ENCODE assay signal across 7 mouse cellular contexts in the genomic region with DNA sequence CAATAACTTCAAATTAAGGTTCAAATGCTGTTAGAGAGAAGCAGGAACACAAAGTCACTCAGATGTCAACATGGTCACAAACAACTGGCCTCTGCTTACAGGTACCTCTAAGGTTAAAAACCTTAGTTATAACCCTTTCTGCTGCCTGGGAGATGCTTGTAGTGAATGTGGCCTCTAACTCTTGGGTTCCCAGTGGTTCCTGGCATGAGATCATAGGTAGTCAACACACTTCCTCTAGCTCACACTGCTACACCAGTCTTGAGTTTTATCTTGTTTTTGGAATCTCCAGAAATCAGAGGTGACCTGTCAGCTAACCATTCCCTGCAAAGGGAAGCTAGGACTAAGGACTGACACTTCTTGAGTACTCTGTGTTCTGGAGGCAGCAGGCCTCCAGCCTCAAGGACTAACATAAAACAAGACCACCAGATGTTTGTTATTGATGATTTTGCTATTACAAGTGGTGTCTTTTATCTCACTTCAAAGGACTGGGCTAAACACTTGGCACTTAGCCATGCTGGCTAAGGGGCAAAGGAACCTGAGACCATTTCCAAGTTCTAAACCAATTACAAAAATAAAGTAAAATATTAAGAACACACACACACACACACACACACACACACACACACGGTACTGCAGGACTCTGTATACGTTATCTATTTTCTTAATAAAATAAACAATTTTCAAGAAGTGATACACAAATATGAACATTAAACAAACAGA. TPM values are rescaled to one million over a fixed set of nuclear protein-coding genes. Genes with fewer than 3 reads are reported as not detected.
DNase-seq lines count a peak whose midpoint lies in the region; ATAC-seq and TF ChIP-seq lines count a peak whose summit lies in the region.

No protein-coding gene starts in this region.

- TF ChIP-seq CTCF in left cerebral cortex, adult 2 months (IDR thresholded peaks at IDR 0.05), result no peak

- no peak for DNase-seq in left cerebral cortex, adult 2 months (ENCODE audit: extremely low spot score in 1 of 2, low spot score in 2 of 2)
- no peak for DNase-seq in left cerebral cortex, postnatal 4 days
- peak; percentile 18 for DNase-seq in T-cell, adult 2 months (ENCODE audit: low spot score)
- no peak for DNase-seq in c-Kit-positive CD71-positive TER-119-positive erythroid progenitor cells, embryonic 14.5 days (ENCODE audit: low spot score)
- DNase-seq in layer of hippocampus, adult 8-10 months (ENCODE audit: low spot score in 2 of 2), result no peak

- no peaks in the 10 kb centered on the region for H3K9me3 ChIP-seq in forebrain, embryonic 13.5 days (replicated peaks)
- no peaks in the 10 kb centered on the region for H3K9me3 ChIP-seq in limb, embryonic 15.5 days

- H3K4me1 ChIP-seq in forebrain, embryonic 13.5 days, result peaks cover 18% of the 10 kb centered on the region
- H3K4me1 ChIP-seq in limb, embryonic 15.5 days, result peaks cover 4% of the 10 kb centered on the region

- no peaks in the 10 kb centered on the region for H3K36me3 ChIP-seq in forebrain, embryonic 13.5 days (ENCODE audit: poor library complexity, severe bottlenecking)
- no peaks in the 10 kb centered on the region for H3K36me3 ChIP-seq in limb, embryonic 15.5 days

- H3K27me3 ChIP-seq in forebrain, embryonic 13.5 days, result no peaks in the 10 kb centered on the region
- no peaks in the 10 kb centered on the region for H3K27me3 ChIP-seq in limb, embryonic 15.5 days

- H3K27ac ChIP-seq in left cerebral cortex, adult 2 months, result peak overlapping the region; percentile 34; the same call in 1 of the 2 replicates
- no peak overlapping the region for H3K27ac ChIP-seq in forebrain, embryonic 13.5 days
- no peak overlapping the region; the same call in 1 of the 2 replicates for H3K27ac ChIP-seq in limb, embryonic 15.5 days

- intact Hi-C loops in left cerebral cortex, adult 2 months (cut with DNase I), result loop anchor here (5.0 kb wide), 1 partner anchor 577 kb away; no protein-coding TSS in a partner anchor
- intact Hi-C loops in left cerebral cortex, postnatal 4 days (cut with DNase I), result no loop called here

- WGBS in forebrain, embryonic 13.5 days, result 77% methylated on average over 2 of the region's 2 CpGs
- 40% methylated on average over 2 of the region's 2 CpGs for WGBS in limb, embryonic 15.5 days

- H3K9ac ChIP-seq in forebrain, embryonic 13.5 days, result no peak overlapping the region
- 0 out of 2 replicates have a peak overlapping the region, but pooled peaks have one; percentile 78 for H3K9ac ChIP-seq in limb, embryonic 15.5 days

- no peak for ATAC-seq in forebrain, embryonic 13.5 days
- no peak for ATAC-seq in limb, embryonic 15.5 days (ENCODE audit: insufficient number of reproducible peaks, low FRiP score, low TSS enrichment, low read depth)

- peak overlapping the region; percentile 81 for H3K4me3 ChIP-seq in left cerebral cortex, adult 2 months
- no peak overlapping the region for H3K4me3 ChIP-seq in forebrain, embryonic 13.5 days
- peak overlapping the region; percentile 81; the same call in 1 of the 2 replicates for H3K4me3 ChIP-seq in limb, embryonic 15.5 days

- 0 out of 2 replicates have a peak overlapping the region, but pooled peaks have one; percentile 2 for H3K4me2 ChIP-seq in forebrain, embryonic 13.5 days
- peak overlapping the region; percentile 75; the same call in 1 of the 2 replicates for H3K4me2 ChIP-seq in limb, embryonic 15.5 days

RNA-seq across cellular contexts. Expression of gene Fyco1, which starts 1.6 kb away (rescaled TPM):
- 10 to 100 TPM; 29.4 to 30.2 TPM for total RNA-seq in left cerebral cortex, adult 2 months (2021)
- total RNA-seq in left cerebral cortex, postnatal 4 days (2021), result 10 to 100 TPM; 16.6 to 17.5 TPM
- 10.9 and 12.0 TPM in 2 replicates for polyA plus RNA-seq in forebrain, embryonic 13.5 days (2015; fragmentation: Nextera tagmentation; extraction: Ambion mirVana)
- 16.2 and 18.7 TPM in 2 replicates for polyA plus RNA-seq in limb, embryonic 15.5 days (2015; fragmentation: Nextera tagmentation; extraction: Ambion mirVana)
- 10 to 100 TPM; 43.9 to 50.5 (median 46.7) TPM for total RNA-seq in layer of hippocampus, adult 8-10 months (2022)

RNA-seq across cellular contexts. Expression of gene Xcr1, which starts 11.7 kb away (rescaled TPM):
- not detected for total RNA-seq in left cerebral cortex, adult 2 months (2021)
- not detected for total RNA-seq in left cerebral cortex, postnatal 4 days (2021)
- 0.10 TPM in 2 replicates for polyA plus RNA-seq in forebrain, embryonic 13.5 days (2015; fragmentation: Nextera tagmentation; extraction: Ambion mirVana)
- 0.03 TPM in 1 of 2 replicates, not detected in the other for polyA plus RNA-seq in limb, embryonic 15.5 days (2015; fragmentation: Nextera tagmentation; extraction: Ambion mirVana)
- total RNA-seq in layer of hippocampus, adult 8-10 months (2022), result not detected

RNA-seq across cellular contexts. Expression of gene Cxcr6, which starts 43.9 kb away (rescaled TPM):
- total RNA-seq in left cerebral cortex, adult 2 months (2021), result not detected
- total RNA-seq in left cerebral cortex, postnatal 4 days (2021), result not detected
- 0.08 and 0.18 TPM in 2 replicates for polyA plus RNA-seq in forebrain, embryonic 13.5 days (2015; fragmentation: Nextera tagmentation; extraction: Ambion mirVana)
- 0.32 and 0.62 TPM in 2 replicates for polyA plus RNA-seq in limb, embryonic 15.5 days (2015; fragmentation: Nextera tagmentation; extraction: Ambion mirVana)
- not detected for total RNA-seq in layer of hippocampus, adult 8-10 months (2022)
